Mouse (Mus musculus): Measurements from ENCODE around the gene Tbc1d8b. TPM values are rescaled to one million over a fixed set of nuclear protein-coding genes. Genes with fewer than 3 reads are reported as not detected.

The Tbc1d8b gene
- polyA plus RNA-seq (2014; fragmentation: Nextera tagmentation; extraction: Ambion mirVana), result 2.5 and 2.8 TPM in 2 replicates

DNA sequence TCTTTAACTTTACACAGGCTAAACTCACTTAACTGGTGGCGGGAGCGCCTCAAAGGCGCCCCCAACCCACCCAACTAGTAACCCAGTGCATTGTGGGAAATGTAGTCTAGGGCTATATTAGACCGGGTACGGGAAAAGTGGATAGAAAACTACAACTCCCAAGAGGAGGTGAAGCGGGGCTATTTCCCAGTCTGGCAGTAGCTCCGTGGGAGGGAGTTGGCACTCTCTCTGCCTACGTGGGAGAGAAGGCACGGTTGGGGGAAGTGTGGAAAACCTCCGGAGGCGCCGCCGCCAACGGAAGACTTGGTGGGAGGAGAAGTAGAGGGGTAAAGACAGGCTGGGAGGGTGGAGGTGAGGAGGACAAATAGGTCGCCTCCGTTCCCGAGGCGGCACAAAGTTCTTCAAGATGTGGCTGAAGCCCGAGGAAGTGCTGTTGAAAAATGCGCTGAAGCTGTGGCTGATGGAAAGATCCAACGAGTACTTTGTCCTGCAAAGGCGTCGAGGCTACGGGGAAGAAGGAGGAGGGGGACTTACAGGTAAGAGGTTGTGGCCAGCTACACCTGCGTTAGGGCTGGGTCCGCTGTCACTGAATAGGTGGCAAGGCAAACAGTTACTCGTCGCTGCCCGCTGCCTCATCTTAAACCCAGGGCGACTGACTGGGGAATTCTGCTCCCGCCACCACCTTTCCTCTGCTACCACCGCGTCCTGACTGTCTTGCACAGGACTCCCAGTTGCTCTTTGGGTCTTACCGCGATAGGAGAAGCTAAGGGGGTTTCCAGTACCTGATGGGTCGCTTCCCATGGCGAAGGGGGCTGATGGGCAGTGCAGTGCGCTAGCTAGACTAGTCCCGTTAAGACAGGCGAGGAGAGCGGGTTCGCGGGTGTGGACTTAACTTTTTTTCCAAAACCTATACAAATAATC is at the start of gene Tbc1d8b:
TSS of gene Tbc1d8b (plus strand) at position 222 of the 921 bp plus-strand sequence.
- ATAC-seq (ENCODE audit: low read depth) (peak; percentile 99), DNase-seq (ENCODE audit: low spot score) (peak; percentile 97)
- Histone ChIP-seq H3K4me2 (ENCODE audit: low read depth, low read length) (peak within 1 kb of the TSS; percentile 62), H3K9ac (ENCODE audit: low read depth, low read length) (peak within 1 kb of the TSS; percentile 65), H3K27me3 (replicated peaks; ENCODE audit: control insufficient read depth, insufficient read depth, low read length) (no peaks in the 10 kb centered on the region), H3K4me1 (ENCODE audit: control insufficient read depth, insufficient read depth, low read length) (no peaks in the 10 kb centered on the region), H3K4me3 (ENCODE audit: low read depth, low read length) (peak within 1 kb of the TSS; percentile 55), H3K9me3 (ENCODE audit: control insufficient read depth, low read length) (no peaks in the 10 kb centered on the region), H3K27ac (replicated peaks; ENCODE audit: low read depth, low read length) (peak within 1 kb of the TSS; percentile 39), H3K36me3 (ENCODE audit: control insufficient read depth, insufficient read depth, low read length) (no peaks in the 10 kb centered on the region)
- WGBS, result 12% methylated on average over 38 of the region's 43 CpGs

DNA sequence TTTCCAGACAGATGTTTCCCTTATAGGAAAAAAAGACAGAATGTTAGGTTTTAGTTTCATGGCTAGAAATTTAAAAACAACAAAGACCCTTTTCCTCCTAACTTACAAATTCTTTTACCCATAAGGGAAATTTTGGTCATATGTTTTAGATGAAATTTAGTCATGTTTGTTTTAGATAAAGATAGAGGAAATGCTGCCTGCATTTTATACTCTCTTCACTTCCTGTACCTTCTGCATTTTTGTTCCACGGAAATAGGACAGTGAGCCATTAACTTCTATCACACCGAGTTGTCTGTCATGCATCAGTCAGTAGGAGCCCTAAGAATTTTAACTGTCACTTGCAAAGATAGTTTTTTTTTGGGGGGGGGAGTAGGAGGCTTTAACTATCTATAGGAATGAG is 45.1 kb upstream of the Tbc1d8b start:
- H3K9me3 ChIP-seq (ENCODE audit: control insufficient read depth, low read length), result no peaks in the 10 kb centered on the region
- H3K36me3 ChIP-seq (ENCODE audit: control insufficient read depth, insufficient read depth, low read length), result no peaks in the 10 kb centered on the region
- H3K27me3 ChIP-seq (replicated peaks; ENCODE audit: control insufficient read depth, insufficient read depth, low read length), result peaks cover 6% of the 10 kb centered on the region; the same call in 1 of the 2 replicates
- H3K9ac ChIP-seq (ENCODE audit: low read depth, low read length), result no peak overlapping the region
- H3K4me2 ChIP-seq (ENCODE audit: low read depth, low read length), result no peak overlapping the region
- no peak overlapping the region for H3K4me3 ChIP-seq (ENCODE audit: low read depth, low read length)
- DNase-seq (ENCODE audit: low spot score), result no peak
- H3K4me1 ChIP-seq (ENCODE audit: control insufficient read depth, insufficient read depth, low read length), result no peaks in the 10 kb centered on the region
- H3K27ac ChIP-seq (replicated peaks; ENCODE audit: low read depth, low read length), result no peak overlapping the region
- ATAC-seq (ENCODE audit: low read depth), result no peak
- WGBS, result 55% methylated on average over 2 of the region's 2 CpGs

DNA sequence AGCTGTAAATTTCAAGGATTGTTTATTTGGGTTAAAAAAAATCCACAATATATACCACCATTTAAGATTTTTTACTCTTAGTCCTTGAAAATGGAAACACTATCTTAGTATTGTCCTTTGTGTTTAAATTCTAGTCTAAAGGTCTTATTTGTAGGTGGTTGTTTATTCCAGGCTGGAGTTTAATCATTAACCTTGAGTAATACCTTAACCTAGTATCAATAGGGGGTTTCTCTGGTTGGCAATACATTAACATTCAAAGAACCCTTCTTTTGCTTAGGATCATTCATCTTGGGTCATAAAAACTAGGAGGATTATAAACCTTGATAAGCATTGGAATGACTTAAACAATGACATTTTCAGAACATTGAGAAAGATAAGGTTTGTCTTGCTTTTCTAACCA is 44.4 kb upstream of the Tbc1d8b start:
- Histone ChIP-seq H3K36me3 (ENCODE audit: control insufficient read depth, insufficient read depth, low read length) (no peaks in the 10 kb centered on the region), H3K4me3 (ENCODE audit: low read depth, low read length) (no peak overlapping the region), H3K9me3 (ENCODE audit: control insufficient read depth, low read length) (no peaks in the 10 kb centered on the region), H3K9ac (ENCODE audit: low read depth, low read length) (no peak overlapping the region), H3K27ac (replicated peaks; ENCODE audit: low read depth, low read length) (no peak overlapping the region), H3K4me2 (ENCODE audit: low read depth, low read length) (no peak overlapping the region), H3K27me3 (replicated peaks; ENCODE audit: control insufficient read depth, insufficient read depth, low read length) (peaks cover 6% of the 10 kb centered on the region; the same call in 1 of the 2 replicates), H3K4me1 (ENCODE audit: control insufficient read depth, insufficient read depth, low read length) (no peaks in the 10 kb centered on the region)
- DNase-seq (ENCODE audit: low spot score) (no peak), ATAC-seq (ENCODE audit: low read depth) (no peak)

DNA sequence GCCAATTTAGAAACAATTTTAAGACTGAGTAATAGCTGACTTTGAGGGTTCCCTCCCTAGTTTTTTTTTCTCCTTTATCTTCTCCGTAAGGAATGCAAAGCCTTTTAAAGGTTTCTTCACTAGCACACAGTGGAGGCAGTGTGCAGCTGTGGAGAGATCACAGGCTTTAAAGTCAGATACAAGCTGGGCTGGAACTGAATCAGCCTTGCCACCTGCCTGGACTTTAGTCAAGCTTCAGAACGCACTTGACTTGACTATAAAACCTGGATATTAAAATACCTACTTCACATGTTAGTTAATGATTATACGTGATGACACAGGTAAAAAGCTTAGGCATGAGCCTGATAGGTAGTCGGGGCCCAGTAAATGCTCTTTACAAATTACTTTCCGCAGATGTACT is 32.6 kb upstream of the Tbc1d8b start:
- ATAC-seq (ENCODE audit: low read depth), result no peak
- Histone ChIP-seq H3K4me2 (ENCODE audit: low read depth, low read length) (no peak overlapping the region), H3K36me3 (ENCODE audit: control insufficient read depth, insufficient read depth, low read length) (no peaks in the 10 kb centered on the region), H3K4me1 (ENCODE audit: control insufficient read depth, insufficient read depth, low read length) (no peaks in the 10 kb centered on the region), H3K4me3 (ENCODE audit: low read depth, low read length) (no peak overlapping the region), H3K9me3 (ENCODE audit: control insufficient read depth, low read length) (no peaks in the 10 kb centered on the region), H3K9ac (ENCODE audit: low read depth, low read length) (no peak overlapping the region), H3K27ac (replicated peaks; ENCODE audit: low read depth, low read length) (no peak overlapping the region), H3K27me3 (replicated peaks; ENCODE audit: control insufficient read depth, insufficient read depth, low read length) (peaks cover 3% of the 10 kb centered on the region; the same call in 1 of the 2 replicates)
- 75% methylated on average over 5 of the region's 5 CpGs for WGBS
- DNase-seq (ENCODE audit: low spot score), result no peak

DNA sequence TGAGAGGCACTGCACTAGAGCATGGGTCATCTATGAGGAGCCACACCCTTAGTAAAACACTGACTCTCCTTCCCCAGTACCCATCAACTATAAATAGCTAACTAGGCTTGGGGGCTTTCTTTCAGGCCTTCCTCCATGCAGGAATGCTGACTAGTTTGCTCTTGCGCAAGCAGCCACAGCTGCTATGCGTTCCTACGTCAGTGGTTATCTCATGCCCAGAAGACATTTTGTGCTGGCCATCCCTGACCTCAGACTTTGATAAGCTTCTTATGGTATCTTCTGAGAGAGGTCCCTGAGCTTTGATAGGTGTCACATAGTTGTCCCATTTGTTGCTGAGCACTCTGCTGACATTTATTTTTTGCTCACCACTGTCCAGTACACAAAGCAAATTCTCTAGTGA is 31.5 kb upstream of the Tbc1d8b start:
- no peaks in the 10 kb centered on the region for H3K36me3 ChIP-seq (ENCODE audit: control insufficient read depth, insufficient read depth, low read length)
- no peak overlapping the region for H3K9ac ChIP-seq (ENCODE audit: low read depth, low read length)
- H3K4me1 ChIP-seq (ENCODE audit: control insufficient read depth, insufficient read depth, low read length), result no peaks in the 10 kb centered on the region
- no peak overlapping the region for H3K4me2 ChIP-seq (ENCODE audit: low read depth, low read length)
- no peak overlapping the region for H3K4me3 ChIP-seq (ENCODE audit: low read depth, low read length)
- ATAC-seq (ENCODE audit: low read depth) (no peak), DNase-seq (ENCODE audit: low spot score) (no peak)
- WGBS, result 69% methylated on average over 3 of the region's 3 CpGs
- no peak overlapping the region for H3K27ac ChIP-seq (replicated peaks; ENCODE audit: low read depth, low read length)
- H3K9me3 ChIP-seq (ENCODE audit: control insufficient read depth, low read length), result no peaks in the 10 kb centered on the region
- H3K27me3 ChIP-seq (replicated peaks; ENCODE audit: control insufficient read depth, insufficient read depth, low read length), result peaks cover 3% of the 10 kb centered on the region; the same call in 1 of the 2 replicates

DNA sequence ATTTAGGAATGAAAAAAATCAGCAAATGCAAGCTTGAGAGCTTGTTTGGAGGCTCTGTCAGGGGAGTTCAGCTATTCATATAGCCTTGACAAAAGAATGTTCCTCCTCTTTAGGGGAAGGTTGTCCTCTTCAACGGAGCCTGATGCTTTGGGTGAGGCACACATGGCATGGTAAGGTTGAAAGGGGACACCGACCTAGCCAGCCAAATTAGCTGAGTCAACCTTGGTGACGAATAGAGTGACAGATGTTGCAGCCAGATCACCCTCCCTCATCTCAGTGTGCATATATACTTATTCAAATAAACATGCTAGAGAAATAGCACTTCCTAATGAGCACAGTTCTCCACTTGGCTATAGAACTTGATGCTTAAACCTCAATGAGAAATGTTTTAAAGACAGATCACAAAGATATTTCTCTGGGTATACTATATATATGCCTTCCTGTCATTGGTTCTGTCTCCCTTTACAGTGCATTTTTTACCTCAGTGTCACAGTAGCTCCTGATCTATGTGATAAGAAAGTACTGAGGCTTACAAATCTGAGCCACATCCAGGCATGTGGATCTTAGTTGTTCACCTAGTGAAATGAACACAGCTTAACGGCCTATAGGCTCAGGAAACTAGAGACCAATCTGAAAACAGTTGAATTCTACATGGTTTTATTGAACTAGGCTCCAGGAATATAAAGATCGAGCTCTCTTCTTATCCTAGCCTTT is 30.3 kb upstream of the Tbc1d8b start:
- ATAC-seq (ENCODE audit: low read depth), result no peak
- 70% methylated on average over 5 of the region's 5 CpGs for WGBS

DNA sequence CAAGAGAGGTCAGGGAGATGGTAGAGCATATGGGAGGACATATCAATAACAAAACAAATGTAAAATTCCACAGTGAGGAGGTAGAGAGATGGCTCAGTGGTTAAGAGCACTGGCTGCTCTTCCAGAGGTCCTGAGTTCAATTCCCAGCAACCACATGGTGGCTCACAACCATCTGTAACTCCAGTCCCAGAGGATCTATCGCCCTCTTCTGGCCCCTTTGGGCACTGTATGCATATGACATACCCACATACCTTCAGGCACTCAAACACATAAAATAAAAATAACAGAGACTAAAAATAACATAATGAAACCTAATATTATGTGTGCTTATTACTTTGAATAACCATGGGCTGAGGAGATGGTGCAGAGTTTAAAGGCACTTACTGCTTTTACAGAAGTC is 22.7 kb upstream of the Tbc1d8b start:
- Histone ChIP-seq H3K4me3 (ENCODE audit: low read depth, low read length) (no peak overlapping the region), H3K36me3 (ENCODE audit: control insufficient read depth, insufficient read depth, low read length) (no peaks in the 10 kb centered on the region), H3K27ac (replicated peaks; ENCODE audit: low read depth, low read length) (no peak overlapping the region), H3K9ac (ENCODE audit: low read depth, low read length) (no peak overlapping the region), H3K27me3 (replicated peaks; ENCODE audit: control insufficient read depth, insufficient read depth, low read length) (peaks cover 4% of the 10 kb centered on the region), H3K4me1 (ENCODE audit: control insufficient read depth, insufficient read depth, low read length) (no peaks in the 10 kb centered on the region), H3K9me3 (ENCODE audit: control insufficient read depth, low read length) (no peaks in the 10 kb centered on the region), H3K4me2 (ENCODE audit: low read depth, low read length) (no peak overlapping the region)
- DNase-seq (ENCODE audit: low spot score) (no peak), ATAC-seq (ENCODE audit: low read depth) (no peak)
- 73% methylated on average over 1 of the region's 1 CpGs for WGBS

More for the DNA sequence above, 30.3 kb upstream of the Tbc1d8b start:
- H3K4me1 ChIP-seq (ENCODE audit: control insufficient read depth, insufficient read depth, low read length), result no peaks in the 10 kb centered on the region
- no peaks in the 10 kb centered on the region for H3K9me3 ChIP-seq (ENCODE audit: control insufficient read depth, low read length)
- DNase-seq (ENCODE audit: low spot score), result no peak
- H3K27me3 ChIP-seq (replicated peaks; ENCODE audit: control insufficient read depth, insufficient read depth, low read length), result peaks cover 3% of the 10 kb centered on the region; the same call in 1 of the 2 replicates
- H3K9ac ChIP-seq (ENCODE audit: low read depth, low read length), result no peak overlapping the region
- H3K4me2 ChIP-seq (ENCODE audit: low read depth, low read length), result no peak overlapping the region
- H3K36me3 ChIP-seq (ENCODE audit: control insufficient read depth, insufficient read depth, low read length), result no peaks in the 10 kb centered on the region
- no peak overlapping the region for H3K4me3 ChIP-seq (ENCODE audit: low read depth, low read length)
- H3K27ac ChIP-seq (replicated peaks; ENCODE audit: low read depth, low read length), result no peak overlapping the region

DNA sequence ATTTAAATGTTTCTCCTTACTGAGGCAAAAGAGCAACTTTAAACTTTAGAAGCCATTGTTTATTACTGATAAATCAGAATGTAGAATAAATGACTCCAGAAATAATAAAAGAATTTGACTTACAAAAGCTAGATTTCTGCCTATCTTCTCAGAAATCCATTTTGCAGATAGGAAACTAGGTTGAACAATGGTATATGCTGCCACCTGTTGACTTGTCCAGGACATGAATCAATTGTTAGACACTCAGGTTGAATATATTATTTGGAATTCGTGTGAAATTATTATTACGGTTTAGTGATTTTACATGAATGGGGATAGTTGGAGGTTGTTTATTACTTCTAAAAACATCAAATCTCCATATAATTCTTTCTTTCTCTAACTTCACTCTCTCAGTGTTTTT is 19.0 kb upstream of the Tbc1d8b start:
- no peak overlapping the region for H3K9ac ChIP-seq (ENCODE audit: low read depth, low read length)
- no peak for ATAC-seq (ENCODE audit: low read depth)
- 55% methylated on average over 2 of the region's 2 CpGs for WGBS

More for the DNA sequence above, 19.0 kb upstream of the Tbc1d8b start:
- Histone ChIP-seq H3K4me1 (ENCODE audit: control insufficient read depth, insufficient read depth, low read length) (no peaks in the 10 kb centered on the region), H3K36me3 (ENCODE audit: control insufficient read depth, insufficient read depth, low read length) (no peaks in the 10 kb centered on the region), H3K27me3 (replicated peaks; ENCODE audit: control insufficient read depth, insufficient read depth, low read length) (peaks cover 7% of the 10 kb centered on the region; the same call in 1 of the 2 replicates), H3K27ac (replicated peaks; ENCODE audit: low read depth, low read length) (no peak overlapping the region), H3K4me2 (ENCODE audit: low read depth, low read length) (no peak overlapping the region), H3K4me3 (ENCODE audit: low read depth, low read length) (no peak overlapping the region), H3K9me3 (ENCODE audit: control insufficient read depth, low read length) (no peaks in the 10 kb centered on the region)
- peak; percentile 10 for DNase-seq (ENCODE audit: low spot score)
